Mouse (Mus musculus) bone marrow, adult 2 months (tissue): Measurements from ENCODE around the gene Sept9.

Experiments used
- CTCF ChIP-seq: fragments of 200-500 bp; IDR thresholded peaks from 2 replicates; pipeline ENCODE4 v1.5.1; 2011; ENCODE audit warnings: low read length, control low read depth; ENCODE audit not compliant: control insufficient read depth, insufficient read depth
- POLR2A ChIP-seq: fragments of 200-500 bp; IDR thresholded peaks from 2 replicates; pipeline ENCODE4 v1.6.1; 2011; ENCODE audit warnings: low read depth, mild to moderate bottlenecking, control low read depth, low read length, borderline replicate concordance; ENCODE audit not compliant: control insufficient read depth

GRCm38 (mm10) chr11:117195616-117196015 is 3.8 kb upstream of the Sept9 start:
- TF ChIP-seq CTCF (no peak), POLR2A (no peak)
